Mouse (Mus musculus): ENCODE measurements around the gene Atl1.

GRCm38 (mm10) chr12:69912737-69913136 is 20.3 kb downstream of the Atl1 start:
- no peak for TF ChIP-seq POLR2A (IDR thresholded peaks at IDR 0.05; ENCODE audit: borderline replicate concordance, control insufficient read depth, low read depth, low read length)
- no peak for TF ChIP-seq CTCF (IDR thresholded peaks at IDR 0.05; ENCODE audit: control insufficient read depth, insufficient read depth, low read length)

All from bone marrow, adult 2 months (tissue).